31 mouse cellular contexts compared by ENCODE assay signal in genomic region chr12:84404541-84404940, GRCm38 (mm10). TPM values are rescaled to one million over a fixed set of nuclear protein-coding genes. Genes with fewer than 3 reads are reported as not detected.
DNase-seq lines count a peak whose midpoint lies in the region; ATAC-seq lines count a peak whose summit lies in the region.
"Had no signal": no experiment of that assay in that cellular context is flagged by ENCODE, and none has a peak within 500 bp of the region (broad histone marks: within the 10 kb centered on the region; RNA-seq: fewer than 3 reads in every experiment).

No protein-coding gene starts in this region.

- no peaks in the 10 kb centered on the region for H3K36me3 ChIP-seq in embryonic facial prominence, embryonic 14.5 days (ENCODE audit: control insufficient read depth, insufficient read depth, low read length)
- no peaks in the 10 kb centered on the region for H3K36me3 ChIP-seq in embryonic facial prominence, embryonic 10.5 days (replicated peaks)
- H3K36me3 ChIP-seq in limb, embryonic 10.5 days, result no peaks in the 10 kb centered on the region
- H3K36me3 ChIP-seq: limb, embryonic 15.5 days; liver, embryonic 13.5 days; midbrain, embryonic 12.5 days; neural tube, embryonic 13.5 days had no signal

- no peak for ATAC-seq in embryonic facial prominence, embryonic 14.5 days (ENCODE audit: low read depth)
- ATAC-seq: forebrain, embryonic 13.5 days; lung, postnatal 0 days had no signal

- DNase-seq in embryonic facial prominence, embryonic 14.5 days (ENCODE audit: low spot score), result peak; percentile 19
- DNase-seq in embryonic facial prominence, embryonic 10.5 days (ENCODE audit: low spot score), result no peak
- DNase-seq in Muller cell, postnatal 12 days (ENCODE audit: inconsistent ontology term), result peak; percentile 71
- DNase-seq in limb, embryonic 10.5 days (ENCODE audit: low spot score), result peak; percentile 20
- DNase-seq in telencephalon, adult 2 months (ENCODE audit: low read depth, low spot score), result peak; percentile 16
- no peak for DNase-seq in spleen, adult 12 weeks (ENCODE audit: low spot score)
- no peak for DNase-seq in testis, postnatal 10 days (ENCODE audit: low spot score)
- DNase-seq: cerebellum, adult 11-12 months; cerebellum, adult 9-11 months; gastrocnemius, postnatal 25 days; heart, adult 11 months; heart, postnatal 36 days; kidney, adult 2 months; kidney, postnatal 10 days; liver, embryonic 13.5 days; lung, adult 18-20 months; lung, postnatal 4 days; right cerebral cortex, postnatal 25 days; spleen, adult 18-20 months; thymus, adult 2 months; thymus, postnatal 36 days had no signal

- no peak overlapping the region for H3K9ac ChIP-seq in embryonic facial prominence, embryonic 14.5 days (ENCODE audit: low read depth, low read length)
- H3K9ac ChIP-seq: forebrain, embryonic 13.5 days; hindbrain, embryonic 14.5 days; limb, embryonic 15.5 days; liver, embryonic 13.5 days; midbrain, embryonic 12.5 days; neural tube, embryonic 13.5 days had no signal

- WGBS in embryonic facial prominence, embryonic 14.5 days, result 84% methylated on average over 6 of the region's 6 CpGs
- 87% methylated on average over 6 of the region's 6 CpGs for WGBS in embryonic facial prominence, embryonic 10.5 days
- 91% methylated on average over 6 of the region's 6 CpGs for whole genome bisulfite sequencing in limb, embryonic 10.5 days

- H3K9me3 ChIP-seq in embryonic facial prominence, embryonic 14.5 days (ENCODE audit: control insufficient read depth, low read length), result no peaks in the 10 kb centered on the region
- no peaks in the 10 kb centered on the region for H3K9me3 ChIP-seq in embryonic facial prominence, embryonic 10.5 days
- H3K9me3 ChIP-seq in limb, embryonic 10.5 days (replicated peaks), result no peaks in the 10 kb centered on the region
- H3K9me3 ChIP-seq: forebrain, embryonic 13.5 days; limb, embryonic 15.5 days; liver, embryonic 13.5 days; megakaryocyte, embryonic 14.5 days; midbrain, embryonic 12.5 days; neural tube, embryonic 13.5 days had no signal

- H3K4me2 ChIP-seq in embryonic facial prominence, embryonic 14.5 days (ENCODE audit: low read depth, low read length), result no peak overlapping the region
- H3K4me2 ChIP-seq: forebrain, embryonic 13.5 days; heart, embryonic 11.5 days; hindbrain, embryonic 14.5 days; limb, embryonic 15.5 days; liver, embryonic 13.5 days; midbrain, embryonic 12.5 days; neural tube, embryonic 13.5 days had no signal

- H3K27ac ChIP-seq in embryonic facial prominence, embryonic 14.5 days (replicated peaks; ENCODE audit: low read depth, low read length), result no peak overlapping the region
- no peak overlapping the region for H3K27ac ChIP-seq in embryonic facial prominence, embryonic 10.5 days (replicated peaks)
- no peak overlapping the region for H3K27ac ChIP-seq in limb, embryonic 10.5 days
- H3K27ac ChIP-seq: forebrain, embryonic 13.5 days; hindbrain, embryonic 14.5 days; left cerebral cortex, adult 2 months; limb, embryonic 15.5 days; liver, embryonic 13.5 days; midbrain, embryonic 12.5 days; neural tube, embryonic 13.5 days had no signal

- no peaks in the 10 kb centered on the region for H3K27me3 ChIP-seq in embryonic facial prominence, embryonic 14.5 days (replicated peaks; ENCODE audit: control insufficient read depth, insufficient read depth, low read length)
- peaks cover 4% of the 10 kb centered on the region for H3K27me3 ChIP-seq in embryonic facial prominence, embryonic 10.5 days (replicated peaks; ENCODE audit: low read depth, poor library complexity, severe bottlenecking)
- H3K27me3 ChIP-seq in limb, embryonic 10.5 days (ENCODE audit: low read depth, poor library complexity, severe bottlenecking), result 0 out of 2 replicates have a peak, but pooled peaks cover 3% of the 10 kb centered on the region
- H3K27me3 ChIP-seq: forebrain, embryonic 13.5 days; limb, embryonic 15.5 days; megakaryocyte, embryonic 14.5 days; neural tube, embryonic 13.5 days had no signal

- H3K4me3 ChIP-seq in embryonic facial prominence, embryonic 14.5 days (ENCODE audit: low read depth, low read length), result no peak overlapping the region
- H3K4me3 ChIP-seq in embryonic facial prominence, embryonic 10.5 days, result no peak overlapping the region
- no peak overlapping the region for H3K4me3 ChIP-seq in limb, embryonic 10.5 days
- H3K4me3 ChIP-seq: forebrain, embryonic 13.5 days; left cerebral cortex, adult 2 months; limb, embryonic 15.5 days; liver, embryonic 13.5 days; megakaryocyte, embryonic 14.5 days; midbrain, embryonic 12.5 days; myocyte; neural tube, embryonic 13.5 days had no signal

- peaks cover 3% of the 10 kb centered on the region; the same call in 1 of the 2 replicates for H3K4me1 ChIP-seq in embryonic facial prominence, embryonic 14.5 days (ENCODE audit: control insufficient read depth, insufficient read depth, low read length)
- H3K4me1 ChIP-seq in embryonic facial prominence, embryonic 10.5 days, result peaks cover 19% of the 10 kb centered on the region
- peaks cover 20% of the 10 kb centered on the region for H3K4me1 ChIP-seq in limb, embryonic 10.5 days

RNA-seq across cellular contexts. Expression of gene Entpd5, which starts 4.3 kb away (rescaled TPM):
- 19.0 and 20.1 TPM in 2 replicates for polyA plus RNA-seq in embryonic facial prominence, embryonic 14.5 days (2014; fragmentation: Nextera tagmentation; extraction: Ambion mirVana)
- 8.1 and 10.0 TPM in 2 replicates for polyA plus RNA-seq in embryonic facial prominence, embryonic 10.5 days (2016; fragmentation: Nextera tagmentation; extraction: Ambion mirVana)
- 7.8 and 8.9 TPM in 2 replicates for polyA plus RNA-seq in limb, embryonic 10.5 days (2016; fragmentation: Nextera tagmentation; extraction: Ambion mirVana)

RNA-seq across cellular contexts. Expression of gene Bbof1, which starts 4.3 kb away (rescaled TPM):
- 1.5 and 2.1 TPM in 2 replicates for polyA plus RNA-seq in embryonic facial prominence, embryonic 14.5 days (2014; fragmentation: Nextera tagmentation; extraction: Ambion mirVana)
- polyA plus RNA-seq in embryonic facial prominence, embryonic 10.5 days (2016; fragmentation: Nextera tagmentation; extraction: Ambion mirVana), result 0.49 and 0.80 TPM in 2 replicates
- 0.36 and 0.51 TPM in 2 replicates for polyA plus RNA-seq in limb, embryonic 10.5 days (2016; fragmentation: Nextera tagmentation; extraction: Ambion mirVana)

RNA-seq across cellular contexts. Expression of gene Rnf113a2, which starts 12.5 kb away (rescaled TPM):
- 22.5 and 24.3 TPM in 2 replicates for polyA plus RNA-seq in embryonic facial prominence, embryonic 14.5 days (2014; fragmentation: Nextera tagmentation; extraction: Ambion mirVana)
- polyA plus RNA-seq in embryonic facial prominence, embryonic 10.5 days (2016; fragmentation: Nextera tagmentation; extraction: Ambion mirVana), result 23.3 and 24.6 TPM in 2 replicates
- polyA plus RNA-seq in limb, embryonic 10.5 days (2016; fragmentation: Nextera tagmentation; extraction: Ambion mirVana), result 23.1 and 24.8 TPM in 2 replicates

RNA-seq across cellular contexts. Expression of gene Fam161b, which starts 42.9 kb away (rescaled TPM):
- polyA plus RNA-seq in embryonic facial prominence, embryonic 14.5 days (2014; fragmentation: Nextera tagmentation; extraction: Ambion mirVana), result 2.5 and 2.6 TPM in 2 replicates
- 4.0 and 4.7 TPM in 2 replicates for polyA plus RNA-seq in embryonic facial prominence, embryonic 10.5 days (2016; fragmentation: Nextera tagmentation; extraction: Ambion mirVana)
- 3.7 TPM in 2 replicates for polyA plus RNA-seq in limb, embryonic 10.5 days (2016; fragmentation: Nextera tagmentation; extraction: Ambion mirVana)

RNA-seq across cellular contexts. Expression of gene Coq6, which starts 43.1 kb away (rescaled TPM):
- 34.0 and 41.1 TPM in 2 replicates for polyA plus RNA-seq in embryonic facial prominence, embryonic 14.5 days (2014; fragmentation: Nextera tagmentation; extraction: Ambion mirVana)
- polyA plus RNA-seq in embryonic facial prominence, embryonic 10.5 days (2016; fragmentation: Nextera tagmentation; extraction: Ambion mirVana), result 44.8 and 44.9 TPM in 2 replicates
- 47.0 and 49.4 TPM in 2 replicates for polyA plus RNA-seq in limb, embryonic 10.5 days (2016; fragmentation: Nextera tagmentation; extraction: Ambion mirVana)

Comparison
In these comparisons a context has a peak if more than half of its experiments do, and no peak if none do; other contexts are left out.
1. DNase-seq: peak in embryonic facial prominence, embryonic 14.5 days (single experiment), Muller cell, postnatal 12 days (single experiment), limb, embryonic 10.5 days (single experiment) and telencephalon, adult 2 months (single experiment); none in embryonic facial prominence, embryonic 10.5 days (single experiment), spleen, adult 12 weeks (single experiment) and testis, postnatal 10 days (single experiment).